Mouse (Mus musculus): ENCODE measurements around the gene Ubqlnl.

GRCm38 (mm10) chr7:104175085-104175484 is 24.7 kb upstream of the Ubqlnl start:
- TF ChIP-seq CTCF (IDR thresholded peaks at IDR 0.05) (no peak), EP300 (IDR thresholded peaks at IDR 0.05) (no peak)
